Mouse (Mus musculus) hindbrain, embryonic 10.5 days (tissue): ENCODE results near the gene Sh2b1. TPM values are rescaled to one million over a fixed set of nuclear protein-coding genes. Genes with fewer than 3 reads are reported as not detected.

Experiments used
- DNase-seq: peaks from one replicate; pipeline ENCODE4 v3.0.0-alpha.2; 2017; ENCODE audit warnings: low spot score
- H3K27ac ChIP-seq: fragments of 300-500 bp; sonication (generic); 2 replicates; pipeline ENCODE4 v1.5.1; 2016; ENCODE audit warnings: mild to moderate bottlenecking, moderate library complexity
- H3K27me3 ChIP-seq: fragments of 300-500 bp; sonication (generic); 2 replicates; pipeline ENCODE4 v1.6.1; 2016; ENCODE audit warnings: mild to moderate bottlenecking; ENCODE audit not compliant: poor library complexity, insufficient read depth, severe bottlenecking
- H3K36me3 ChIP-seq: fragments of 300-500 bp; sonication (generic); 2 replicates; pipeline ENCODE4 v1.6.1; 2016; ENCODE audit warnings: mild to moderate bottlenecking, moderate library complexity
- H3K4me1 ChIP-seq: fragments of 300-500 bp; sonication (generic); replicated peaks from 2 replicates; pipeline ENCODE4 v1.6.1; 2016; ENCODE audit warnings: mild to moderate bottlenecking
- H3K4me3 ChIP-seq: fragments of 300-500 bp; sonication (generic); 2 replicates; pipeline ENCODE4 v1.5.1; 2016; ENCODE audit warnings: mild to moderate bottlenecking, moderate library complexity
- H3K9me3 ChIP-seq: fragments of 300-500 bp; sonication (generic); 2 replicates; pipeline ENCODE4 v1.6.1; 2016; ENCODE audit warnings: mild to moderate bottlenecking, moderate library complexity
- WGBS: fragments of 180-500 bp; shearing (Covaris S2); methylation state at CpG from one replicate; pipeline ENCODE4 v1.1.7; 2016; 5-methylcytosine and 5-hydroxymethylcytosine counted together
- polyA plus RNA-seq: library from polyadenylated mRNA; unstranded; fragments of >200 nt; fragmentation: Nextera tagmentation; extraction: Ambion mirVana; gene quantifications from 2 replicates; pipeline ENCODE4 v1.2.1, GENCODE M21; 2016

Sh2b1 gene
- 54.4 and 61.0 TPM in 2 replicates for polyA plus RNA-seq

DNA sequence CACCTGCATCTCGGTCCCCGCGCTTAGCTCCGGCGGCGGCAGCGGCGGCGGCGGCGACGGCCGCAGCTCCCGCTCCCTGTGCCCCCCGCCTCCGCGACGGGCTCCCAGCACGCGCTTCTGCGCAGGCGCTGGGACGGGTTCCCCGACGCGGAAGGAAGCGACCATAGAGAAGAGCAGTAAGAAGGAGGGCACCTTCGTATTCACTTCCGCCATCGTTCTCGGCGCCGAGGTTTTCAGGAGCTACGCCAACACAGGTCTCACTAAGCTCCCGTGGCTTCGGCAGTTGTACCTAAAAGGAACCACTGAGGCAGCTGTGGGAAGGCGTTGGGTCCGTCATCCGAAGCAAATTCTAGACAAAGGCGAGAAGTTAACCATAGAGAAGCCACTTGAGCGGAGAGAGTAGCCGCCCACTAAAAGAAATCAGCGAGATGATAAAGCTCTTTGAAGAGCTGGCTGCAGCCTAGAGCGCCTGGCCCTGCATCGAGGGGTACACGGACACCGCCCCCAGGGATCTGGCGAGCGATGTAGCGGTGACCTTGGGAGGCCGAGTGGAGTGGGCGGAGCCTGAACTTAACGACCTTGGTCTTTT is at the start of gene Sh2b1:
Sh2b1 (minus strand) TSS at position 432 of the 589 bp plus-strand sequence.
- Histone ChIP-seq H3K27me3 (no peaks in the 10 kb centered on the region), H3K27ac (peak within 1 kb of the TSS; percentile 91), H3K36me3 (peaks cover 34% of the 10 kb centered on the region), H3K4me3 (peak within 1 kb of the TSS; percentile 94), H3K4me1 (peaks cover 26% of the 10 kb centered on the region), H3K9me3 (no peaks in the 10 kb centered on the region)
- WGBS: under 1% methylated on average over 53 of the region's 53 CpGs
- DNase-seq: peak; percentile 91

DNA sequence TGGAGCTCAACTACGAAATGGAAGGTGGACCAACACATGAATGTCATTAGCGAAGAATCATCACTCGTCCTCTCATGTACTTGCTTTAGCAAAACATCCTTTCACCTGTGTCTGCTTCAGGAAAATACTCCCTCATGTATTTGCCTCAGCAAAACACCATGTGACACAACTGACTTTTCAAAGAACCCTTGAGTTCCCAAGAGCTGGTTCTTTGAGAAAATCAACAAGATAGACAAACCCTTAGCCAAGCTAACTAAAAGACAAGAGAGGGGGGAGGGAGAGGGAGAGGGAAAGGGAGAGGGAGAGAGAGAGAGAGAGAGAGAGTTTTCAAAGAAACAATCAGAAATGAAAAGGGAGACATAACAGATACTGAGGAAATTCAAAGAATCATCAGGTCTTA is 48.1 kb upstream of the Sh2b1 start:
- H3K27me3 ChIP-seq: no peaks in the 10 kb centered on the region; the same call in 1 of the 2 replicates
- H3K27ac ChIP-seq: no peak overlapping the region
- WGBS: 80% methylated on average over 3 of the region's 3 CpGs
- H3K36me3 ChIP-seq: no peaks in the 10 kb centered on the region
- no peak overlapping the region for H3K4me3 ChIP-seq
- peaks cover 12% of the 10 kb centered on the region for H3K4me1 ChIP-seq
- H3K9me3 ChIP-seq: no peaks in the 10 kb centered on the region
- no peak for DNase-seq

DNA sequence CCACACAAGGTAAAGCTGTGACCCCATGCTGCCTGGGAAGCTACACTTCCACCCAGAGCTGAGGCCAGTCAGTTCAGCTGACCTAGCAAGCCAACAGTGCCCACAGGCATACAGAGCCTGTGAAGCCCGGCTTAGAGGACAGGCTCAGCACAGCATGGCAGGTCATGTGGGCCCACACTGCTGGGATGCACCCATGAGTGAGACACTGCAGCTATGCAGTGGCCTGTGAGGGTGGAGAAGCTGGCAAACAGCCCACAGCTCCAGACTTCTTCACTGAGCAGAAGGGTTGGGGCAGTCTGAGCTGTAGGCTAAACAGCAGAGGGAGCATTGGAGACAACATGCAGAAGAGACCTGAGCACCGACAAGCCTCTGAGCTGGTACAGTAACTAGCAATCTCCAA is 44.3 kb upstream of the Sh2b1 start:
- Histone ChIP-seq H3K27me3 (no peaks in the 10 kb centered on the region; the same call in 1 of the 2 replicates), H3K4me3 (no peak overlapping the region), H3K4me1 (peaks cover 10% of the 10 kb centered on the region), H3K9me3 (no peaks in the 10 kb centered on the region), H3K27ac (no peak overlapping the region), H3K36me3 (no peaks in the 10 kb centered on the region)
- 80% methylated on average over 2 of the region's 2 CpGs for WGBS
- no peak for DNase-seq

- H3K27me3 ChIP-seq: no peaks in the 10 kb centered on the region; the same call in 1 of the 2 replicates
- H3K4me3 ChIP-seq: no peak overlapping the region
- H3K36me3 ChIP-seq: no peaks in the 10 kb centered on the region
- no peak overlapping the region for H3K27ac ChIP-seq
- H3K4me1 ChIP-seq: peaks cover 10% of the 10 kb centered on the region
- 81% methylated on average over 5 of the region's 5 CpGs for WGBS
- H3K9me3 ChIP-seq: no peaks in the 10 kb centered on the region
- no peak for DNase-seq
Measured at GRCm38 (mm10) chr7:126518261-126518941, 43.2 kb upstream of the Sh2b1 start.

DNA sequence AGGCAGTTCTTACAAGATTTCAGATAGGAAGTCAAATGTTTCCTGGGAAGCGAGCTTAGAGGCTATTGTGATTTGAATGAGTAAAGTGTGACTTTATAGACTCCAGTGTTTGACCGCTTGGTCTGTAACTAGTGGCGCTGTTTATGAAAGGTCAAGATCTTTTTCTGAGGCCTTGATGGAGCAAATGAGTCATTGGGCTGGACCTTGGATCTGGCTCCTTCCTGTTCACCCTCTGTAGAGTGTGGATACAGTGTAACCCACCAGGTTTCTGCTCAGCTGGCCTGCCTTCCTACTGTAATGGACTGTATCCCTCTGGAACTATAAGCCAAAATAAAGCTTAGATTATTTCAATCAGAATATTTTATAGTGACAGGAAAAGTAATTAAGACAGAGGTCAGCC is 36.1 kb upstream of the Sh2b1 start:
- no peaks in the 10 kb centered on the region for H3K9me3 ChIP-seq
- no peak overlapping the region for H3K4me3 ChIP-seq
- no peak overlapping the region for H3K27ac ChIP-seq
- no peaks in the 10 kb centered on the region for H3K27me3 ChIP-seq
- no peak for DNase-seq
- no peaks in the 10 kb centered on the region for H3K4me1 ChIP-seq
- no peaks in the 10 kb centered on the region for H3K36me3 ChIP-seq
- 87% methylated on average over 3 of the region's 3 CpGs for WGBS

- H3K36me3 ChIP-seq: no peaks in the 10 kb centered on the region
- peaks cover 5% of the 10 kb centered on the region for H3K4me1 ChIP-seq
- no peaks in the 10 kb centered on the region for H3K9me3 ChIP-seq
- DNase-seq: no peak
- no peaks in the 10 kb centered on the region for H3K27me3 ChIP-seq
- H3K4me3 ChIP-seq: no peak overlapping the region
- 91% methylated on average over 8 of the region's 8 CpGs for WGBS
- H3K27ac ChIP-seq: no peak overlapping the region
Measured at GRCm38 (mm10) chr7:126507126-126507778, 32.0 kb upstream of the Sh2b1 start.

DNA sequence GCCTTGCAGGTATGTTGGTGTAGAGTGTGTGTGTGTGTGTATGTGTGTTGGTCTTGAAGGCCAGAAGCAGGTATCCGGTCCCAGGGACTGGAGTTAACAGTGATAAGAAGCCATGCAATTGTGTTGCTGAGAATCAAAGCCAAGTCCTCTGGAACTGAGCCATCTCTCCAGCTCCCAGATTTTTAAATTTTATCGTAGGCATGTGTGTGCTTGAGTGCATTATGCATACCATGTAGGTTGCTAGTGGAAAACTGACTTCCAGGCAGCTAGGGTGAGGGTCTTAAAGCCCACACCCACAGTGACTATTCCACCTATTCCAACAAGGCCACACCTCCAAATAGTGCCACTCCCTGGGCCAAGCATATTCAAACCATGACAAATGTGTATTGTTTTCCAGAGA is 29.7 kb upstream of the Sh2b1 start:
- no peak for DNase-seq
- WGBS: 91% methylated on average over 2 of the region's 2 CpGs
- Histone ChIP-seq H3K4me3 (no peak overlapping the region), H3K9me3 (no peaks in the 10 kb centered on the region), H3K36me3 (peaks cover 15% of the 10 kb centered on the region), H3K4me1 (peaks cover 12% of the 10 kb centered on the region), H3K27me3 (no peaks in the 10 kb centered on the region), H3K27ac (no peak overlapping the region)

GRCm38 (mm10) chr7:126503273-126503878 is 28.2 kb upstream of the Sh2b1 start, which contains the start of gene Atxn2l:
Gene Atxn2l (minus strand): TSS chr7:126503437.
- peak; percentile 99 for DNase-seq
- H3K9me3 ChIP-seq: no peaks in the 10 kb centered on the region
- H3K27ac ChIP-seq: peak within 1 kb of the TSS; percentile 100
- peaks cover 30% of the 10 kb centered on the region for H3K36me3 ChIP-seq
- no peaks in the 10 kb centered on the region for H3K27me3 ChIP-seq
- H3K4me3 ChIP-seq: peak within 1 kb of the TSS; percentile 98
- H3K4me1 ChIP-seq: peaks cover 12% of the 10 kb centered on the region
- WGBS: under 1% methylated on average over 72 of the region's 72 CpGs

- no peak for DNase-seq
- Histone ChIP-seq H3K27me3 (no peaks in the 10 kb centered on the region), H3K4me3 (peak overlapping the region; percentile 98), H3K36me3 (peaks cover 36% of the 10 kb centered on the region), H3K4me1 (peaks cover 12% of the 10 kb centered on the region), H3K9me3 (no peaks in the 10 kb centered on the region), H3K27ac (peak overlapping the region; percentile 100)
- under 1% methylated on average over 40 of the region's 40 CpGs for WGBS
Measured at GRCm38 (mm10) chr7:126502751-126503150, 27.5 kb upstream of the Sh2b1 start.

DNA sequence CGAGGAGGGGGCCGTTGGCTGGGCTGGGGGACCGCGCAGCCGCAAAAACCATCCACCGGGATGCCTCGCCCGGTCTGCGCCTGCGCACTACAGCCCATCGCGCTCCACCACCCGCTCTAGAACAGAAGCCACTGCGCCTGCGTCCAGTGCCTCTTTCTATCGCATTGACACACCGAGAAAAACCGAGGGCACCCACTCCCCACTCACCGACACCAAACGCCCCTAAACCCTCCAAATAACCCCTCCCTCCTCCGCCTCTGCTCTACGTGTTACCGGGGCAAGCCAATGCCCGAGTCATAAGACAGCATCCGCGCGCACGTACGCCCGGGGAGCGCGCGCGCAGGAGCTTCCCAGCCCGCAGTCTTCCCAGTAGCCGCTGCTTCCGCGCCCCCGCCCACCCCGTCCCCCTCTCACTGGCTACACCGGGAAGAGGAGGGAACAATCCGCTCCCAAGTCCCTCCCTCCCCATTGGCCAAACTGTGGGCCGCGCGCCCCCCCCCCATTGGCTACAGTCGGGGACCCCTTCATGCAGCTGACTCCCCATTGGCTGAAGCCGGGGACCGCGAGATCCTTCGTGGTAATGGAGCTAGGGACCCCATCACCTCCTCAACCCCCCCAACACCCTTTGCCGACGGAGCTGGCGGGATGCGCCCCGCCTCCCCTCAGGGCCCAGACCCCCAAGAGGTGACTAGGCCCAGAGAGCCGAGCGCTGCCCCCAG is 27.0 kb upstream of the Sh2b1 start:
- Histone ChIP-seq H3K4me3 (peak overlapping the region; percentile 98), H3K9me3 (no peaks in the 10 kb centered on the region), H3K27me3 (no peaks in the 10 kb centered on the region), H3K4me1 (peaks cover 12% of the 10 kb centered on the region), H3K36me3 (peaks cover 42% of the 10 kb centered on the region), H3K27ac (peak overlapping the region; percentile 100)
- WGBS: under 1% methylated on average over 57 of the region's 57 CpGs
- DNase-seq: peak; percentile 98

DNA sequence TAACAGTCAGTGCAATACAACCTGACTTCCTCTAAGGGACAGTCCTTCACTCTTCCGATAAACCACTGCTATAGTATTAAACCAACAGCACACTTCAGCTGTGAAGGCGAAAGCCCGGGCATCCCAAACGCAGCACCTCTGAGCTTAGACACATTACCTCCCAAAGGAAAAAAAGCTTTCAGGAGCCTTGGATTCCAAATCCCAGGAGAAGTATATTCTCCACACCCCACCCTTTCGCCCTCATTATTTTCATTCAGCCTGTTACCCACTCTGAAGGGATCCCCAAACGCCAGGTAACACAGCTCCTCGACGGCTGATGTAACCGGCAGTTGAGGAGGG is 26.4 kb upstream of the Sh2b1 start:
- no peaks in the 10 kb centered on the region for H3K9me3 ChIP-seq
- H3K27ac ChIP-seq: peak overlapping the region; percentile 100
- no peak for DNase-seq
- peaks cover 12% of the 10 kb centered on the region for H3K4me1 ChIP-seq
- no peaks in the 10 kb centered on the region for H3K27me3 ChIP-seq
- WGBS: 6% methylated on average over 9 of the region's 9 CpGs
- H3K4me3 ChIP-seq: peak overlapping the region; percentile 98
- peaks cover 47% of the 10 kb centered on the region for H3K36me3 ChIP-seq

GRCm38 (mm10) chr7:126499416-126499815 is 24.2 kb upstream of the Sh2b1 start:
- Histone ChIP-seq H3K9me3 (no peaks in the 10 kb centered on the region), H3K27ac (no peak overlapping the region), H3K4me3 (no peak overlapping the region), H3K27me3 (no peaks in the 10 kb centered on the region), H3K4me1 (peaks cover 12% of the 10 kb centered on the region), H3K36me3 (peaks cover 70% of the 10 kb centered on the region)
- no peak for DNase-seq
- WGBS: 97% methylated on average over 7 of the region's 7 CpGs
